Mouse (Mus musculus): ENCODE measurements around the gene Amdhd1. TPM values are rescaled to one million over a fixed set of nuclear protein-coding genes. Genes with fewer than 3 reads are reported as not detected.

Gene Amdhd1
- polyA plus RNA-seq, 1 experiment from 2014 or later: 0.25 TPM

GRCm38 (mm10) chr10:93547741-93548270 lies 8.0 kb upstream of the Amdhd1 start:
- ATAC-seq (replicated peaks; ENCODE audit: insufficient number of reproducible peaks, low FRiP score, low TSS enrichment, low read depth): no peak
- no peaks in the 10 kb centered on the region for H3K36me3 ChIP-seq (replicated peaks; ENCODE audit: control insufficient read depth, insufficient read depth, low read depth, low read length)
- no peak overlapping the region for H3K4me3 ChIP-seq (ENCODE audit: low read depth, low read length)
- 98% methylated on average over 4 of the region's 4 CpGs for WGBS
- H3K9ac ChIP-seq (replicated peaks; ENCODE audit: low read length): no peak overlapping the region
- H3K27ac ChIP-seq (replicated peaks; ENCODE audit: low read depth, low read length): no peak overlapping the region
- no peaks in the 10 kb centered on the region for H3K4me1 ChIP-seq (ENCODE audit: control insufficient read depth, insufficient read depth, low read length)
- no peak for DNase-seq (ENCODE audit: low spot score)
- no peaks in the 10 kb centered on the region for H3K27me3 ChIP-seq (ENCODE audit: control insufficient read depth, insufficient read depth, low read length)
- no peaks in the 10 kb centered on the region for H3K9me3 ChIP-seq (replicated peaks; ENCODE audit: control insufficient read depth, low read length)
- H3K4me2 ChIP-seq (ENCODE audit: low read depth, low read length): no peak overlapping the region

GRCm38 (mm10) chr10:93544172-93544571 lies 4.3 kb upstream of the Amdhd1 start:
- no peak overlapping the region for H3K4me2 ChIP-seq (ENCODE audit: low read depth, low read length)
- no peak for ATAC-seq (replicated peaks; ENCODE audit: insufficient number of reproducible peaks, low FRiP score, low TSS enrichment, low read depth)
- 71% methylated on average over 5 of the region's 5 CpGs for WGBS
- H3K9me3 ChIP-seq (replicated peaks; ENCODE audit: control insufficient read depth, low read length): no peaks in the 10 kb centered on the region
- H3K27me3 ChIP-seq (ENCODE audit: control insufficient read depth, insufficient read depth, low read length): no peaks in the 10 kb centered on the region
- no peak overlapping the region for H3K9ac ChIP-seq (replicated peaks; ENCODE audit: low read length)
- H3K4me1 ChIP-seq (ENCODE audit: control insufficient read depth, insufficient read depth, low read length): no peaks in the 10 kb centered on the region
- peak; percentile 38 for DNase-seq (ENCODE audit: low spot score)
- no peak overlapping the region for H3K4me3 ChIP-seq (ENCODE audit: low read depth, low read length)
- no peaks in the 10 kb centered on the region for H3K36me3 ChIP-seq (replicated peaks; ENCODE audit: control insufficient read depth, insufficient read depth, low read depth, low read length)
- H3K27ac ChIP-seq (replicated peaks; ENCODE audit: low read depth, low read length): no peak overlapping the region

GRCm38 (mm10) chr10:93543176-93543575 lies 3.3 kb upstream of the Amdhd1 start:
- H3K27me3 ChIP-seq (ENCODE audit: control insufficient read depth, insufficient read depth, low read length): no peaks in the 10 kb centered on the region
- no peak overlapping the region for H3K4me2 ChIP-seq (ENCODE audit: low read depth, low read length)
- H3K27ac ChIP-seq (replicated peaks; ENCODE audit: low read depth, low read length): no peak overlapping the region
- no peaks in the 10 kb centered on the region for H3K9me3 ChIP-seq (replicated peaks; ENCODE audit: control insufficient read depth, low read length)
- H3K9ac ChIP-seq (replicated peaks; ENCODE audit: low read length): no peak overlapping the region
- 69% methylated on average over 6 of the region's 6 CpGs for WGBS
- H3K4me3 ChIP-seq (ENCODE audit: low read depth, low read length): no peak overlapping the region
- DNase-seq (ENCODE audit: low spot score): no peak
- no peaks in the 10 kb centered on the region for H3K36me3 ChIP-seq (replicated peaks; ENCODE audit: control insufficient read depth, insufficient read depth, low read depth, low read length)
- ATAC-seq (replicated peaks; ENCODE audit: insufficient number of reproducible peaks, low FRiP score, low TSS enrichment, low read depth): no peak
- no peaks in the 10 kb centered on the region for H3K4me1 ChIP-seq (ENCODE audit: control insufficient read depth, insufficient read depth, low read length)

GRCm38 (mm10) chr10:93542356-93542755 lies 2.5 kb upstream of the Amdhd1 start:
- no peak overlapping the region for H3K4me3 ChIP-seq (ENCODE audit: low read depth, low read length)
- H3K9me3 ChIP-seq (replicated peaks; ENCODE audit: control insufficient read depth, low read length): no peaks in the 10 kb centered on the region
- no peak overlapping the region for H3K27ac ChIP-seq (replicated peaks; ENCODE audit: low read depth, low read length)
- no peak overlapping the region for H3K9ac ChIP-seq (replicated peaks; ENCODE audit: low read length)
- DNase-seq (ENCODE audit: low spot score) (no peak), ATAC-seq (replicated peaks; ENCODE audit: insufficient number of reproducible peaks, low FRiP score, low TSS enrichment, low read depth) (no peak)
- no peaks in the 10 kb centered on the region for H3K27me3 ChIP-seq (ENCODE audit: control insufficient read depth, insufficient read depth, low read length)
- H3K36me3 ChIP-seq (replicated peaks; ENCODE audit: control insufficient read depth, insufficient read depth, low read depth, low read length): no peaks in the 10 kb centered on the region
- WGBS: 52% methylated on average over 4 of the region's 4 CpGs
- no peaks in the 10 kb centered on the region for H3K4me1 ChIP-seq (ENCODE audit: control insufficient read depth, insufficient read depth, low read length)
- H3K4me2 ChIP-seq (ENCODE audit: low read depth, low read length): no peak overlapping the region

GRCm38 (mm10) chr10:93541585-93541984 lies 1.8 kb upstream of the Amdhd1 start:
- Histone ChIP-seq H3K4me3 (ENCODE audit: low read depth, low read length) (no peak overlapping the region), H3K27ac (replicated peaks; ENCODE audit: low read depth, low read length) (no peak overlapping the region), H3K36me3 (replicated peaks; ENCODE audit: control insufficient read depth, insufficient read depth, low read depth, low read length) (no peaks in the 10 kb centered on the region), H3K4me2 (ENCODE audit: low read depth, low read length) (no peak overlapping the region), H3K9ac (replicated peaks; ENCODE audit: low read length) (no peak overlapping the region), H3K4me1 (ENCODE audit: control insufficient read depth, insufficient read depth, low read length) (no peaks in the 10 kb centered on the region), H3K27me3 (ENCODE audit: control insufficient read depth, insufficient read depth, low read length) (no peaks in the 10 kb centered on the region), H3K9me3 (replicated peaks; ENCODE audit: control insufficient read depth, low read length) (no peaks in the 10 kb centered on the region)
- ATAC-seq (replicated peaks; ENCODE audit: insufficient number of reproducible peaks, low FRiP score, low TSS enrichment, low read depth): no peak
- 80% methylated on average over 1 of the region's 1 CpGs for WGBS
- no peak for DNase-seq (ENCODE audit: low spot score)

- WGBS: 69% methylated on average over 17 of the region's 17 CpGs
- Histone ChIP-seq H3K4me1 (ENCODE audit: control insufficient read depth, insufficient read depth, low read length) (no peaks in the 10 kb centered on the region), H3K27me3 (ENCODE audit: control insufficient read depth, insufficient read depth, low read length) (no peaks in the 10 kb centered on the region)
Observed at GRCm38 (mm10) chr10:93540431-93541210, 788 bp upstream of the Amdhd1 start, which contains the start of gene Ccdc38. Gene Ccdc38 (plus strand): TSS chr10:93540632.

GRCm38 (mm10) chr10:93538818-93539217 lies 1.0 kb downstream of the Amdhd1 start:
- DNase-seq (ENCODE audit: low spot score) (no peak), ATAC-seq (replicated peaks; ENCODE audit: insufficient number of reproducible peaks, low FRiP score, low TSS enrichment, low read depth) (no peak)
- Histone ChIP-seq H3K4me3 (ENCODE audit: low read depth, low read length) (no peak overlapping the region), H3K9me3 (replicated peaks; ENCODE audit: control insufficient read depth, low read length) (no peaks in the 10 kb centered on the region), H3K36me3 (replicated peaks; ENCODE audit: control insufficient read depth, insufficient read depth, low read depth, low read length) (no peaks in the 10 kb centered on the region), H3K27ac (replicated peaks; ENCODE audit: low read depth, low read length) (no peak overlapping the region), H3K4me1 (ENCODE audit: control insufficient read depth, insufficient read depth, low read length) (no peaks in the 10 kb centered on the region), H3K9ac (replicated peaks; ENCODE audit: low read length) (no peak overlapping the region), H3K27me3 (ENCODE audit: control insufficient read depth, insufficient read depth, low read length) (no peaks in the 10 kb centered on the region; the same call in 1 of the 2 replicates), H3K4me2 (ENCODE audit: low read depth, low read length) (no peak overlapping the region)
- 64% methylated on average over 6 of the region's 6 CpGs for WGBS

More at GRCm38 (mm10) chr10:93540431-93541210, 788 bp upstream of the Amdhd1 start, which contains the start of gene Ccdc38:
- Histone ChIP-seq H3K36me3 (replicated peaks; ENCODE audit: control insufficient read depth, insufficient read depth, low read depth, low read length) (no peaks in the 10 kb centered on the region), H3K9ac (replicated peaks; ENCODE audit: low read length) (peak within 1 kb of the TSS; percentile 45), H3K9me3 (replicated peaks; ENCODE audit: control insufficient read depth, low read length) (no peaks in the 10 kb centered on the region), H3K27ac (replicated peaks; ENCODE audit: low read depth, low read length) (no peak within 1 kb of the TSS), H3K4me2 (ENCODE audit: low read depth, low read length) (peak within 1 kb of the TSS; percentile 81), H3K4me3 (ENCODE audit: low read depth, low read length) (peak within 1 kb of the TSS; percentile 32)
- DNase-seq (ENCODE audit: low spot score) (no peak), ATAC-seq (replicated peaks; ENCODE audit: insufficient number of reproducible peaks, low FRiP score, low TSS enrichment, low read depth) (peak; percentile 26; the same call in 1 of the 2 replicates)

GRCm38 (mm10) chr10:93538287-93538686 lies 1.5 kb downstream of the Amdhd1 start:
- DNase-seq (ENCODE audit: low spot score) (no peak), ATAC-seq (replicated peaks; ENCODE audit: insufficient number of reproducible peaks, low FRiP score, low TSS enrichment, low read depth) (no peak)
- Histone ChIP-seq H3K27ac (replicated peaks; ENCODE audit: low read depth, low read length) (no peak overlapping the region), H3K4me2 (ENCODE audit: low read depth, low read length) (no peak overlapping the region), H3K9ac (replicated peaks; ENCODE audit: low read length) (no peak overlapping the region), H3K36me3 (replicated peaks; ENCODE audit: control insufficient read depth, insufficient read depth, low read depth, low read length) (no peaks in the 10 kb centered on the region), H3K4me1 (ENCODE audit: control insufficient read depth, insufficient read depth, low read length) (no peaks in the 10 kb centered on the region), H3K27me3 (ENCODE audit: control insufficient read depth, insufficient read depth, low read length) (no peaks in the 10 kb centered on the region; the same call in 1 of the 2 replicates), H3K9me3 (replicated peaks; ENCODE audit: control insufficient read depth, low read length) (no peaks in the 10 kb centered on the region), H3K4me3 (ENCODE audit: low read depth, low read length) (no peak overlapping the region)
- 96% methylated on average over 2 of the region's 2 CpGs for WGBS
